Mouse (Mus musculus): ENCODE measurements around the gene Hspbap1. TPM values are rescaled to one million over a fixed set of nuclear protein-coding genes. Genes with fewer than 3 reads are reported as not detected.

Gene Hspbap1
- total and polyA plus RNA-seq, 2 experiments from 2014 or later = 4.7 to 5.3 TPM

DNA sequence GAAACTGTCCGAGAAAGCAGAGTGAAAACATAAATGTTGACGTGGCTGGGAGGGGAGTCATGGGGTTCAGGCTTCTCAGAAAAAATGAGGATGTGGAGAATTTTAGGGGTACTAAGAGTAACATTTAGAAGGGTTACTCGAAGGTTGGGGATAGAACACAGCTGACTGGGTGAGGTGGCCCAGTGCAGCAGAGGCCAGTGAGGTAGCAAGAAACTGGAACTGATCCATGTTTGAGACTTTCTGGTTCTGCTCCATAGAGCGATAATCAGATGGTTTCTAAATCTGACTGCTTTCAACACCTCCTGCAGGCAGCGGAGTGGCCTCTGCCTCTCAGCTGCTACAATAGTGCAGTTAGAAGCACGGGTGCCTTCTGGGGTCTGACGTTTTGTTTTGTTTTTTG lies 6.6 kb downstream of the Hspbap1 start:
- no peak for ATAC-seq (ENCODE audit: low FRiP score)

DNA sequence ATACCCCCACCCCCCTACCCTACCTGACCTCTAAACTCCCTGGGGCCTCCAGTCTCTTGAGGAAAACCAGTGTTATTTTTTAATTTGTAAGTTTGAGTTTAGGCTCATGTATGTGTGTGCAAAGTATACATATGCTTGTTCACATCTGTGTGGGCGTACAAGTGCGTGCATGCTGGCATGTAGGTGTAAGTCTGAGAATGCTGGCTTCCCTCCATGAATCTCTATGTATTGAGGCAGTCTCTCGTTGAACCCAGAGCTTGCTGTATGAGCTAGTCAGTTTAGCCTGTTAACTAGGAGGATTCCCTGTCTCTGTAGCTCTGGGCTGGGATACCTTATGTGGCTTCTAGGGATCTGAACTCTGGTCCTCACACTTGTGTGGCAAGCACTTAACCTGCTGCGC lies 7.6 kb downstream of the Hspbap1 start:
- WGBS = 98% methylated on average over 4 of the region's 4 CpGs
- H3K9me3 ChIP-seq (ENCODE audit: low read length) = no peaks in the 10 kb centered on the region
- no peaks in the 10 kb centered on the region for H3K27me3 ChIP-seq (ENCODE audit: insufficient read depth, low read length)
- H3K9ac ChIP-seq (replicated peaks; ENCODE audit: low read length, poor library complexity, severe bottlenecking) = no peak overlapping the region
- H3K27ac ChIP-seq (ENCODE audit: low read depth, low read length) = no peak overlapping the region
- H3K36me3 ChIP-seq (ENCODE audit: insufficient read depth, low read length) = no peaks in the 10 kb centered on the region
- no peak for TF ChIP-seq CTCF (IDR thresholded peaks at IDR 0.05)
- H3K4me3 ChIP-seq (ENCODE audit: low read depth, low read length) = no peak overlapping the region
- no peak overlapping the region for H3K4me2 ChIP-seq (ENCODE audit: low read depth, low read length, poor library complexity, severe bottlenecking)
- H3K4me1 ChIP-seq (ENCODE audit: insufficient read depth, low read length) = no peaks in the 10 kb centered on the region
- DNase-seq (ENCODE audit: low spot score) = no peak
- ATAC-seq (ENCODE audit: low FRiP score) = no peak

More for the DNA sequence above, 6.6 kb downstream of the Hspbap1 start:
- Histone ChIP-seq H3K9ac (replicated peaks; ENCODE audit: low read length, poor library complexity, severe bottlenecking) (no peak overlapping the region), H3K36me3 (ENCODE audit: insufficient read depth, low read length) (no peaks in the 10 kb centered on the region), H3K27ac (ENCODE audit: low read depth, low read length) (no peak overlapping the region), H3K4me2 (ENCODE audit: low read depth, low read length, poor library complexity, severe bottlenecking) (no peak overlapping the region), H3K4me1 (ENCODE audit: insufficient read depth, low read length) (no peaks in the 10 kb centered on the region), H3K27me3 (ENCODE audit: insufficient read depth, low read length) (no peaks in the 10 kb centered on the region), H3K4me3 (ENCODE audit: low read depth, low read length) (no peak overlapping the region), H3K9me3 (ENCODE audit: low read length) (no peaks in the 10 kb centered on the region)
- WGBS = 93% methylated on average over 7 of the region's 7 CpGs
- TF ChIP-seq CTCF (IDR thresholded peaks at IDR 0.05) = no peak
- no peak for DNase-seq (ENCODE audit: low spot score)

DNA sequence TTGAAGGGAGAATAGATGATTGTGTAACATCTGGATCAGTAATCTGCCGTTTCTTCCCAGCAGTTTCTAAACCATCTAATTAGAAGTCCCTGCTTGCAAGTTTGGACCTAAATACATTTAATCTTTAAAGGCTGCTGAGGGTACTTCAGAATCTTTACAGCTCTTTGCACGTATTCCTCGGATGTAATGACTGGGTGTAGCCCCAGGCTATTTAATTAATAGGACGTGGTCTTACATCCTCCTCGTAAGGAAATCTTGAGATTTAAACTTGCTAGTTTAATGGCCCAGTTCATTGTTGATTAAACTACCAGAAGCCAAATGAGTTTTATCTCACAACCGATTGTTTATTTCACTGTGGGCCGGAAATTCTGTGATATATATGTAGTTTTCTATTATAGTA lies 9.5 kb downstream of the Hspbap1 start:
- Histone ChIP-seq H3K27ac (ENCODE audit: low read depth, low read length) (no peak overlapping the region), H3K27me3 (ENCODE audit: insufficient read depth, low read length) (no peaks in the 10 kb centered on the region), H3K4me2 (ENCODE audit: low read depth, low read length, poor library complexity, severe bottlenecking) (no peak overlapping the region), H3K36me3 (ENCODE audit: insufficient read depth, low read length) (no peaks in the 10 kb centered on the region), H3K4me3 (ENCODE audit: low read depth, low read length) (no peak overlapping the region), H3K4me1 (ENCODE audit: insufficient read depth, low read length) (no peaks in the 10 kb centered on the region), H3K9ac (replicated peaks; ENCODE audit: low read length, poor library complexity, severe bottlenecking) (no peak overlapping the region), H3K9me3 (ENCODE audit: low read length) (no peaks in the 10 kb centered on the region)
- 75% methylated on average over 7 of the region's 7 CpGs for WGBS
- no peak for TF ChIP-seq CTCF (IDR thresholded peaks at IDR 0.05)
- ATAC-seq (ENCODE audit: low FRiP score) = no peak
- DNase-seq (ENCODE audit: low spot score) = peak; percentile 10

DNA sequence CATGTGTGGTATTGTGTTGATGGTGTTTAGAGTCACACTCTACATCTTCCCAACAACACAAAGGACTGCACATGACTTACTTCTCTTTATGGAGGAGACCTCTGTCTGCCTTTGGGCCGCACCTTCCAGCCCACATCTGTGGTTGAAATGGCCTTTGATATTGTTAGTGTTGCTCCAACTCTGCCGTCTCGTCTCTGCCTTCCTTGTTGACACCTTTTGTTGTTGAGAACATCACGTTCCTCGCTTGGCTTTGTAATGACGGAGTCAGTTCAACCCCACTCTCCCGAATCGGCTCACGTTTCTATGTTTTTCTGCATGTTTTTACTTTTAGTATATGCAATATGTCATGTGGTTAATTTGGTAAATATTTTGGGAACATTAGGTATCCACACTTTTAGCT lies 10.9 kb downstream of the Hspbap1 start:
- no peak for ATAC-seq (ENCODE audit: low FRiP score)
- no peaks in the 10 kb centered on the region for H3K27me3 ChIP-seq (ENCODE audit: insufficient read depth, low read length)
- no peaks in the 10 kb centered on the region for H3K36me3 ChIP-seq (ENCODE audit: insufficient read depth, low read length)
- WGBS = 88% methylated on average over 9 of the region's 9 CpGs
- no peak overlapping the region for H3K9ac ChIP-seq (replicated peaks; ENCODE audit: low read length, poor library complexity, severe bottlenecking)
- H3K27ac ChIP-seq (ENCODE audit: low read depth, low read length) = no peak overlapping the region
- TF ChIP-seq CTCF (IDR thresholded peaks at IDR 0.05) = no peak
- no peak for DNase-seq (ENCODE audit: low spot score)
- no peaks in the 10 kb centered on the region for H3K9me3 ChIP-seq (ENCODE audit: low read length)
- H3K4me2 ChIP-seq (ENCODE audit: low read depth, low read length, poor library complexity, severe bottlenecking) = no peak overlapping the region
- H3K4me1 ChIP-seq (ENCODE audit: insufficient read depth, low read length) = no peaks in the 10 kb centered on the region
- no peak overlapping the region for H3K4me3 ChIP-seq (ENCODE audit: low read depth, low read length)

DNA sequence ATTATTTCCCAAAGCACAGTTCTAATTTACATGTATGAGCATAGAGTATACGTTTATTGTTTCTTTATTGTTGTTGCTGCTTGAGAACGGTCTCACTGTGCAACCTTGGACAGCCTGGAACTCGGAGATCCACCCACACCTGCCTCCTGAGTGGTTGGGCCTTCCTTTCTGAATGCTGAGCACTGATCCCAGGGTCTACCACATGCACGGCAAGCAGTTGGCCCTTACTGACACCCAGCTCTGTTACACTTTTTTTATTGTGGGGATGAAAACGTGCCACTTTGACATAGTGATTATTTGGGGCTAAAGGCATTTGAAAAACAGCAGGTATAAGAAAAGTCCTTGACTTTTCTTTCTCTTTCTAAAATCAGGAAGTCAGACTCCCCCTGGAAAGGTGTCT lies 11.5 kb downstream of the Hspbap1 start:
- no peak for DNase-seq (ENCODE audit: low spot score)
- Histone ChIP-seq H3K27me3 (ENCODE audit: insufficient read depth, low read length) (no peaks in the 10 kb centered on the region), H3K9ac (replicated peaks; ENCODE audit: low read length, poor library complexity, severe bottlenecking) (no peak overlapping the region), H3K4me2 (ENCODE audit: low read depth, low read length, poor library complexity, severe bottlenecking) (no peak overlapping the region), H3K27ac (ENCODE audit: low read depth, low read length) (no peak overlapping the region), H3K36me3 (ENCODE audit: insufficient read depth, low read length) (no peaks in the 10 kb centered on the region), H3K4me1 (ENCODE audit: insufficient read depth, low read length) (no peaks in the 10 kb centered on the region), H3K9me3 (ENCODE audit: low read length) (no peaks in the 10 kb centered on the region), H3K4me3 (ENCODE audit: low read depth, low read length) (no peak overlapping the region)
- TF ChIP-seq CTCF (IDR thresholded peaks at IDR 0.05) = no peak
- no peak for ATAC-seq (ENCODE audit: low FRiP score)
- 89% methylated on average over 5 of the region's 5 CpGs for WGBS

DNA sequence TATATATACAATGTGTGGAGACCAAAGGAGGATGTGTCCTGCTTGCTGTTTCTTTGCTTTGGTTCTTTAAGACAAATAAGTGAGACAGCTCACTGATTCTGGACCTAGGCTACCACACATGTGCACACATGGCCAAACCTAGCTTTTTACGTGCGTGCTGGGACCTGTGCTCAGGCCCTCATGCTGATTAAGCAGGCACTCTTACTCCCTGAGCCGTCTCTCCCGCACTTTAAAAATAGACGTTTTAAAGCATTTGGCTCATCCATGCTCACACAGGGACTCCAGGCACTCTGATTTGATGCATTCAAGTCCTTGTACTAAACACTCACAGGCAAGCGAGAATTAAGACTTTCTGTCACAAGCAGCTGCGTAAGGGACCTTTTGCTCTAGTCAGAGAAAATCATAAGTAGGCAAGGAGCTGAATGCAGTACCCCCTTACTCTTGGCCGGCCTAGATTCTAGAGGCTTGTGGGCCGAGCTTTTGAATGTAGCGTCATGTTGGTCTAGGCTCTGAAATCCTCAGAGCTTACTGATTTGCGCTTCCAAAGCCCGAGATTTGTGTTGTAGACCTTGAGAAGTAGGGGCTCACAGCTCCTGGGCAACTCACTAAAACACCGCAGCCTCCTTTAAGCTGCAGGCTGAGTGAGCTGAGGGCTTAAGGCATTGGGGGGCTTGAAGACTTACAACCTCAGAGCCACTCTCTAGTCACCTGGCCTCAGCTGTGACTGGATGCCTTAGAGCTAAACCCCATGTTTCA lies 12.5 kb downstream of the Hspbap1 start:
- Histone ChIP-seq H3K4me2 (ENCODE audit: low read depth, low read length, poor library complexity, severe bottlenecking) (no peak overlapping the region), H3K27me3 (ENCODE audit: insufficient read depth, low read length) (no peaks in the 10 kb centered on the region), H3K4me3 (ENCODE audit: low read depth, low read length) (no peak overlapping the region), H3K27ac (ENCODE audit: low read depth, low read length) (no peak overlapping the region), H3K9ac (replicated peaks; ENCODE audit: low read length, poor library complexity, severe bottlenecking) (no peak overlapping the region), H3K4me1 (ENCODE audit: insufficient read depth, low read length) (no peaks in the 10 kb centered on the region), H3K9me3 (ENCODE audit: low read length) (no peaks in the 10 kb centered on the region), H3K36me3 (ENCODE audit: insufficient read depth, low read length) (no peaks in the 10 kb centered on the region)
- 85% methylated on average over 13 of the region's 13 CpGs for WGBS
- no peak for TF ChIP-seq CTCF (IDR thresholded peaks at IDR 0.05)
- DNase-seq (ENCODE audit: low spot score) (no peak), ATAC-seq (ENCODE audit: low FRiP score) (no peak)
